Mouse (Mus musculus) C2C12 (cell line): ENCODE measurements around the gene Tmem189.

Source experiments
- CTCF ChIP-seq: IDR thresholded peaks from one replicate; pipeline ENCODE4 v1.5.1; 2011; ENCODE audit not compliant: control insufficient read depth, insufficient read depth, insufficient read length
- FOSL1 ChIP-seq: IDR thresholded peaks from one replicate; pipeline ENCODE4 v1.8.0; 2011; ENCODE audit warnings: mild to moderate bottlenecking, low read length; ENCODE audit not compliant: poor library complexity, insufficient read depth, severe bottlenecking
- MAX ChIP-seq: IDR thresholded peaks from one replicate; pipeline ENCODE4 v1.6.1; 2011; ENCODE audit warnings: mild to moderate bottlenecking, control low read depth
- MYOG ChIP-seq: IDR thresholded peaks from one replicate; pipeline ENCODE4 v1.6.1; 2011; ENCODE audit not compliant: control insufficient read depth, insufficient read length; ENCODE audit errors: extremely low read depth

DNA sequence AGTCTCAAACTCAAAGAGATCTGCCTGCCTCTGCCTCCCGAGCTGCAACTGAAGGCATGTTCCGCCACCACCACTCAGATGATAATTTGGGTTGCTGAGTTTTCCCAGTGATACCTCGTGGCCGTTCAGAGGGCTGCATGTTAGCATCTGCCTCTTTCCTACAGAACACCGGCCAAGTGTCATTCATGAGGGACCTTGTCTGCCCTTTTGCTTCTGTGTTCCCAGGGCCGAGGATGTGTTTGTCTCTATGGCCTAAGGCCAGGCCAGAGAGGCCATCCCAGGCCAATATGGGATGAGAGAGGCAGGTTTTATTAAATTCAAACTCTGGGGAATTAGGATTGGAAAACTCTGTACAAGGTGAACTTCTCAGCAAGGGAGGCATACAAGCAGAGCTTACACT lies 24.7 kb upstream of the Tmem189 start:
- TF ChIP-seq CTCF = no peak
- no peak for TF ChIP-seq MAX
- no peak for TF ChIP-seq MYOG
- no peak for TF ChIP-seq FOSL1
